Mouse (Mus musculus) liver, postnatal 0 days (tissue): ENCODE measurements around the gene Ctns.

Source experiments
- CTCF ChIP-seq: sonication (generic); IDR thresholded peaks from 2 replicates; pipeline ENCODE4 v1.5.1; 2016; ENCODE audit warnings: antibody characterized with exemption, low read depth
- EP300 ChIP-seq: IDR thresholded peaks from 2 replicates; pipeline ENCODE4 v1.6.1; 2016; ENCODE audit warnings: antibody characterized with exemption, low read depth, mild to moderate bottlenecking

- TF ChIP-seq CTCF, result no peak
- no peak for TF ChIP-seq EP300
Observed at GRCm38 (mm10) chr11:73213956-73214355, 15.1 kb upstream of the Ctns start.
